Mouse (Mus musculus) stomach, embryonic 14.5 days (tissue): ENCODE data around the gene Creld1. TPM values are rescaled to one million over a fixed set of nuclear protein-coding genes. Genes with fewer than 3 reads are reported as not detected.
A peak's percentile ranks its signal among the peaks of the same experiment; 100 is the strongest.

Experiments used
- ATAC-seq: fragments of 200-750 bp; cut with Nextera tagmentation; 2 replicates; pipeline ENCODE4 v1.8.0; 2017; ENCODE audit warnings: low read depth, moderate TSS enrichment; ENCODE audit not compliant: insufficient number of reproducible peaks, insufficient read depth, low FRiP score
- H3K27ac ChIP-seq: fragments of 300-500 bp; sonication (generic); 2 replicates; pipeline ENCODE4 v1.5.1; 2014; ENCODE audit warnings: mild to moderate bottlenecking, low read length, moderate library complexity, mixed read lengths
- H3K27me3 ChIP-seq: fragments of 300-500 bp; sonication (generic); 2 replicates; pipeline ENCODE4 v1.6.1; 2014; ENCODE audit warnings: low read length, control low read depth, mixed read lengths; ENCODE audit not compliant: control insufficient read depth, insufficient read depth
- H3K36me3 ChIP-seq: fragments of 300-500 bp; sonication (generic); 2 replicates; pipeline ENCODE4 v1.6.1; 2014; ENCODE audit warnings: mild to moderate bottlenecking, control low read depth, low read length, moderate library complexity, mixed read lengths; ENCODE audit not compliant: control insufficient read depth, insufficient read depth
- H3K4me1 ChIP-seq: fragments of 300-500 bp; sonication (generic); 2 replicates; pipeline ENCODE4 v1.6.1; 2014; ENCODE audit warnings: low read length, control low read depth, mixed read lengths; ENCODE audit not compliant: control insufficient read depth, insufficient read depth
- H3K4me2 ChIP-seq: fragments of 300-500 bp; sonication (generic); replicated peaks from 2 replicates; pipeline ENCODE4 v1.6.1; 2014; ENCODE audit warnings: low read depth, low read length, control low read depth
- H3K4me3 ChIP-seq: fragments of 300-500 bp; sonication (generic); 2 replicates; pipeline ENCODE4 v1.5.1; 2014; ENCODE audit warnings: low read depth, low read length, control low read depth
- H3K9ac ChIP-seq: fragments of 300-500 bp; sonication (generic); replicated peaks from 2 replicates; pipeline ENCODE4 v1.6.1; 2014; ENCODE audit warnings: low read depth, mild to moderate bottlenecking, control low read depth, low read length, moderate library complexity, mixed read lengths
- H3K9me3 ChIP-seq: fragments of 300-500 bp; sonication (generic); 2 replicates; pipeline ENCODE4 v1.6.1; 2016; ENCODE audit warnings: low read depth, low read length, control low read depth; ENCODE audit not compliant: control insufficient read depth
- WGBS: fragments of 180-500 bp; shearing (Covaris S2); extraction: QIAGEN DNeasy Blood & Tissue Kit; methylation state at CpG from one replicate; pipeline ENCODE4 v1.1.7; 2014; 5-methylcytosine and 5-hydroxymethylcytosine counted together
- polyA plus RNA-seq: library from polyadenylated mRNA; unstranded; fragments of >200 nt; fragmentation: Nextera tagmentation; extraction: Ambion mirVana; gene quantifications from 2 replicates; pipeline ENCODE4 v1.2.1, GENCODE M21; 2014

Gene Creld1
- polyA plus RNA-seq, 1 experiment from 2014 or later: 16.0 TPM

DNA sequence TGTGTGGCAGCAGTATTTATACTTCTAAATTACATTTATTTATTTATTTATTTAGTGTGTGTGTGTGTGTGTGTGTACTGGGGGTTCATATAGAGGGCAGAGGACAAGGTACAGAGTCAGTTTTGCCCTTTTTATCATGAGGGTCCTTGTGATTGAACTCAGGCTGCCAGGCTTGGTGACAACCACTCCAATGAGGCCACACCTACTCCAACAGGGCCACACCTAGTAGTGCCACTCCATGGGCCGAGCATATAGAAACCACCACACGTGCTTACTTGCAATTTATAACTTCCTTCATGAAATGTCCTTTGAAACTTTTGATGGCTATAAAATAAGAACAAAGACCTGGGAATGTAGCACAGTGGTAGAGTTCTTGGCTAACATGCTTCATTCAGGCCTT is 9.9 kb upstream of the Creld1 start:
- no peaks in the 10 kb centered on the region for H3K9me3 ChIP-seq
- H3K4me2 ChIP-seq: no peak overlapping the region
- 66% methylated on average over 2 of the region's 2 CpGs for WGBS
- peaks cover 17% of the 10 kb centered on the region; the same call in 1 of the 2 replicates for H3K4me1 ChIP-seq
- no peak overlapping the region for H3K9ac ChIP-seq
- 0 out of 2 replicates have a peak, but pooled peaks cover 3% of the 10 kb centered on the region for H3K27me3 ChIP-seq
- H3K36me3 ChIP-seq: no peaks in the 10 kb centered on the region
- no peak overlapping the region for H3K27ac ChIP-seq
- no peak overlapping the region for H3K4me3 ChIP-seq
- ATAC-seq: no peak

- H3K36me3 ChIP-seq: no peaks in the 10 kb centered on the region
- no peak overlapping the region for H3K4me2 ChIP-seq
- WGBS: 86% methylated on average over 6 of the region's 6 CpGs
- ATAC-seq: no peak
- H3K4me3 ChIP-seq: no peak overlapping the region
- no peak overlapping the region for H3K9ac ChIP-seq
- 0 out of 2 replicates have a peak, but pooled peaks cover 3% of the 10 kb centered on the region for H3K27me3 ChIP-seq
- peaks cover 17% of the 10 kb centered on the region; the same call in 1 of the 2 replicates for H3K4me1 ChIP-seq
- no peak overlapping the region for H3K27ac ChIP-seq
- no peaks in the 10 kb centered on the region for H3K9me3 ChIP-seq
These were observed 9.4 kb upstream of the Creld1 start for GRCm38 (mm10) chr6:113473715-113474114.

DNA sequence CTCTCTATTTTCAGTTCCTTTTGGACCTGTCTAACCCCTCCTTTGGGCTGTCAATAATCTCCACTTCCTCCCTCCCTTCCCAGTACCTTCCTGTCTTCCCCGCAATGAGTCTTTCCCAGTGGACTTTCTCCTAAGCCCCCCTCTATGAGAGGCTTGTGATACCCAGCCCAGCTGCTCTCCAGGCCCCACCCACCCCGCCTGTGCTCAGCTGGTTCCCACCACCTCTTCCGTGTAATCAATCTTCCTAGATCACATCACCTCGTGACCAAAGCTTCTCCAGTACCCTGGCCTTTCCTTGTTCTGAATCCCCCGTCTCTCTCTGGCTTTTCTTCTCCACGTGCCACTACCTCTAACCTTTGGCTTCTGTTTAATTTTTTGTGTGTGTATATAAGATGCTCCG is 5.7 kb upstream of the Creld1 start:
- Histone ChIP-seq H3K27me3 (peaks cover 6% of the 10 kb centered on the region; the same call in 1 of the 2 replicates), H3K36me3 (no peaks in the 10 kb centered on the region), H3K27ac (no peak overlapping the region), H3K9ac (no peak overlapping the region), H3K4me3 (no peak overlapping the region), H3K4me2 (no peak overlapping the region), H3K4me1 (no peaks in the 10 kb centered on the region), H3K9me3 (no peaks in the 10 kb centered on the region)
- ATAC-seq: no peak
- WGBS: 14% methylated on average over 7 of the region's 7 CpGs

GRCm38 (mm10) chr6:113478906-113479305 is 4.2 kb upstream of the Creld1 start:
- WGBS: 87% methylated on average over 10 of the region's 10 CpGs
- no peaks in the 10 kb centered on the region for H3K9me3 ChIP-seq

GRCm38 (mm10) chr6:113480555-113481373 is 2.3 kb upstream of the Creld1 start:
- 53% methylated on average over 18 of the region's 18 CpGs for WGBS
- no peaks in the 10 kb centered on the region for H3K36me3 ChIP-seq
- H3K27me3 ChIP-seq: peaks cover 11% of the 10 kb centered on the region; the same call in 1 of the 2 replicates
- ATAC-seq: no peak
- H3K4me2 ChIP-seq: no peak overlapping the region
- H3K4me1 ChIP-seq: 0 out of 2 replicates have a peak, but pooled peaks cover 3% of the 10 kb centered on the region
- H3K4me3 ChIP-seq: no peak overlapping the region
- no peak overlapping the region for H3K9ac ChIP-seq
- H3K9me3 ChIP-seq: no peaks in the 10 kb centered on the region
- H3K27ac ChIP-seq: no peak overlapping the region

More at GRCm38 (mm10) chr6:113478906-113479305, 4.2 kb upstream of the Creld1 start:
- no peak overlapping the region for H3K4me3 ChIP-seq
- H3K9ac ChIP-seq: no peak overlapping the region
- H3K4me2 ChIP-seq: no peak overlapping the region
- H3K36me3 ChIP-seq: no peaks in the 10 kb centered on the region
- ATAC-seq: no peak
- H3K27me3 ChIP-seq: peaks cover 11% of the 10 kb centered on the region; the same call in 1 of the 2 replicates
- no peak overlapping the region for H3K27ac ChIP-seq
- 0 out of 2 replicates have a peak, but pooled peaks cover 1% of the 10 kb centered on the region for H3K4me1 ChIP-seq

DNA sequence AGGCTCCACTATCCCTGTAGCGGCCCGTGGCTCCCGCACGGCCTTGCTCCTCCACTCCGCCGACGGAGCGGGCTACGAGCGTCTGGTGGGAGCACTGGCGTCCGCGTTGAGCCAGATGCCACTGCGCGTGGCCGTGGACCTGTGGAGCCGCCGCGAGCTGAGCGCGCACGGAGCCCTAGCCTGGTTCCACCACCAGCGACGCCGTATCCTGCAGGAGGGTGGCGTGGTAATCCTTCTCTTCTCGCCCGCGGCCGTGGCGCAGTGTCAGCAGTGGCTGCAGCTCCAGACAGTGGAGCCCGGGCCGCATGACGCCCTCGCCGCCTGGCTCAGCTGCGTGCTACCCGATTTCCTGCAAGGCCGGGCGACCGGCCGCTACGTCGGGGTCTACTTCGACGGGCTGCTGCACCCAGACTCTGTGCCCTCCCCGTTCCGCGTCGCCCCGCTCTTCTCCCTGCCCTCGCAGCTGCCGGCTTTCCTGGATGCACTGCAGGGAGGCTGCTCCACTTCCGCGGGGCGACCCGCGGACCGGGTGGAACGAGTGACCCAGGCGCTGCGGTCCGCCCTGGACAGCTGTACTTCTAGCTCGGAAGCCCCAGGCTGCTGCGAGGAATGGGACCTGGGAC is 509 bp upstream of the Creld1 start:
- H3K4me1 ChIP-seq: 0 out of 2 replicates have a peak, but pooled peaks cover 3% of the 10 kb centered on the region
- ATAC-seq: peak; percentile 29; the same call in 1 of the 2 replicates
- H3K4me2 ChIP-seq: peak overlapping the region; percentile 67
- H3K27me3 ChIP-seq: peaks cover 11% of the 10 kb centered on the region; the same call in 1 of the 2 replicates
- no peaks in the 10 kb centered on the region for H3K9me3 ChIP-seq
- 2% methylated on average over 64 of the region's 65 CpGs for WGBS
- H3K4me3 ChIP-seq: peak overlapping the region; percentile 39
- H3K9ac ChIP-seq: peak overlapping the region; percentile 42
- H3K36me3 ChIP-seq: no peaks in the 10 kb centered on the region
- peak overlapping the region; percentile 76 for H3K27ac ChIP-seq

DNA sequence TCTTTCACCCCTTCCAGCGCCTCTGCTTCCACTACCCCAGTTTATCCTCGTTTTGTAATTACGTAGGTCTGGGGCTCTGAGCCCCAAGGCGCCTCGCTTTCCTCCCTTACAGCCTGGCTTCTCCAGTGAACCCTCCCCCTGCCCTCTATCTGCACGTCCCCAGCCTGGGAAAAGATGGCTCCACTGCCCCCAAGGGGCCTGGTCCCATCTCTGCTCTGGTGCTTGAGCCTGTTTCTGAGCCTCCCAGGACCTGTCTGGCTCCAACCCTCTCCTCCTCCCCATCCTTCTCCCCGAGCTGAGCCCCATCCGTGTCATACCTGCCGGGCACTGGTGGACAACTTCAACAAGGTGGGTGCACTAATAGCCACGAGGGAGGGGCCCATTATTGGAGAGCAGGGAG is 632 bp downstream of the Creld1 start:
- 8% methylated on average over 10 of the region's 10 CpGs for whole genome bisulfite sequencing
- ATAC-seq: peak; percentile 25
- peak overlapping the region; percentile 67 for H3K4me2 ChIP-seq
- H3K27ac ChIP-seq: no peak overlapping the region
- H3K4me1 ChIP-seq: 0 out of 2 replicates have a peak, but pooled peaks cover 3% of the 10 kb centered on the region
- peak overlapping the region; percentile 39 for H3K4me3 ChIP-seq
- H3K9ac ChIP-seq: peak overlapping the region; percentile 31
- no peaks in the 10 kb centered on the region for H3K36me3 ChIP-seq
- peaks cover 11% of the 10 kb centered on the region; the same call in 1 of the 2 replicates for H3K27me3 ChIP-seq
- no peaks in the 10 kb centered on the region for H3K9me3 ChIP-seq

DNA sequence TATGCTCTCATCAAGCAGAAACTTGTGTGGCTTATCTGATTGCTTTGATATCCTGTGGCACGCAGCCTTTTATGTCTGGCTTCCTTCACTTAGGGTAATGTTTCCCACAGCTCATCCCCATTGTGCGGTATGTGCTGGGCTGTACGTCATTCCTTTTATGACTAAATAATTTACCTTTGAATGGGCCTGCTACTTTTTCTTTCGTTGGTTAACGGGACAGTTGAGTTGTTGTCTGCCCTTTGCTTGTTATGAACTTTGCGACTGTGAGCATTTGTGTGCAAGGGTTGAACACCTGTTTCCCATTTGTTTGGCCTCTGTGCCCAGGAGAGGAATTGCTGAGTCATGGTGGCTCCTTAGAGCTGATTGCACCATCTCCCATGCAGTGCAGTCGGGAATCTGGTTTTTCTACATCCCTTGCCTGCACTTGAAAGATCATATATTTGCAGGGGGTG is 4.1 kb downstream of the Creld1 start:
- Histone ChIP-seq H3K4me1 (0 out of 2 replicates have a peak, but pooled peaks cover 3% of the 10 kb centered on the region), H3K27ac (no peak overlapping the region), H3K4me2 (no peak overlapping the region), H3K9ac (no peak overlapping the region), H3K27me3 (0 out of 2 replicates have a peak, but pooled peaks cover 5% of the 10 kb centered on the region), H3K36me3 (no peaks in the 10 kb centered on the region), H3K9me3 (no peaks in the 10 kb centered on the region), H3K4me3 (no peak overlapping the region)
- no peak for ATAC-seq
- 58% methylated on average over 7 of the region's 7 CpGs for WGBS
